Mouse (Mus musculus) kidney, adult 2 months (tissue): ENCODE measurements at regions not wholly inside any gene's neighbourhood (a gene's known extent, or its start where the extent isn't known, plus 50 kb on each side); places are given as distances from the start of the nearest gene placed in this dataset.

Experiments
- CTCF ChIP-seq: fragments of 200-500 bp; conservative IDR thresholded peaks from 2 replicates; pipeline ENCODE4 v1.5.1; 2011; ENCODE audit warnings: low read depth, mild to moderate bottlenecking, control low read depth, low read length, moderate library complexity, mixed read lengths; ENCODE audit not compliant: insufficient read depth, insufficient read length
- POLR2A ChIP-seq: fragments of 200-500 bp; IDR thresholded peaks from one replicate; pipeline ENCODE4 v1.6.1; 2011; ENCODE audit warnings: low read depth, low read length, control low read depth

- TF ChIP-seq CTCF (no peak), POLR2A (no peak)
Observed at GRCm38 (mm10) chr17:75915256-75915655, 363.5 kb upstream of the Fam98a start.
